Mouse (Mus musculus) retina, postnatal 7 days (tissue): Measurements from ENCODE around the gene Rnf166.

Experiments
- DNase-seq: peaks from one replicate; pipeline ENCODE4 v3.0.0-alpha.2; 2012; ENCODE audit warnings: low read depth, low spot score

Rnf166 gene

GRCm38 (mm10) chr8:122469407-122469806 is 6.5 kb downstream of the Rnf166 start:
- no peak for DNase-seq

- no peak for DNase-seq
Observed at GRCm38 (mm10) chr8:122467816-122468215, 8.0 kb downstream of the Rnf166 start.

GRCm38 (mm10) chr8:122464985-122465384 is 10.9 kb downstream of the Rnf166 start:
- no peak for DNase-seq

GRCm38 (mm10) chr8:122463651-122464640 is 11.9 kb downstream of the Rnf166 start:
- no peak for DNase-seq

- no peak for DNase-seq
Observed at GRCm38 (mm10) chr8:122462510-122462909, 13.4 kb downstream of the Rnf166 start.

GRCm38 (mm10) chr8:122461473-122462148 is 14.3 kb downstream of the Rnf166 start:
- no peak for DNase-seq

GRCm38 (mm10) chr8:122460524-122461472 is 15.1 kb downstream of the Rnf166 start, which contains the start of gene Snai3:
Snai3 (minus strand) TSS chr8:122460733.
- peak; percentile 57 for DNase-seq

- no peak for DNase-seq
Observed at GRCm38 (mm10) chr8:122459990-122460389, 15.9 kb downstream of the Rnf166 start.

- no peak for DNase-seq
Observed at GRCm38 (mm10) chr8:122459218-122459900, 16.5 kb downstream of the Rnf166 start.

GRCm38 (mm10) chr8:122457171-122457570 is 18.7 kb downstream of the Rnf166 start:
- no peak for DNase-seq

- no peak for DNase-seq
Observed at GRCm38 (mm10) chr8:122454409-122454808, 21.5 kb downstream of the Rnf166 start.

GRCm38 (mm10) chr8:122452154-122452553 is 23.7 kb downstream of the Rnf166 start:
- DNase-seq = no peak

- DNase-seq = no peak
Observed at GRCm38 (mm10) chr8:122451161-122451703, 24.6 kb downstream of the Rnf166 start.

GRCm38 (mm10) chr8:122445203-122445602 is 30.7 kb downstream of the Rnf166 start:
- no peak for DNase-seq

GRCm38 (mm10) chr8:122444058-122444748 is 31.7 kb downstream of the Rnf166 start:
- DNase-seq = peak; percentile 75

- peak; percentile 99 for DNase-seq
Observed at GRCm38 (mm10) chr8:122443262-122444006, 32.4 kb downstream of the Rnf166 start, which contains the start of gene Mvd. Mvd (minus strand) TSS chr8:122443422.

- no peak for DNase-seq
Observed at GRCm38 (mm10) chr8:122442781-122443180, 33.1 kb downstream of the Rnf166 start.

- DNase-seq = no peak
Observed at GRCm38 (mm10) chr8:122442356-122442755, 33.5 kb downstream of the Rnf166 start.

- DNase-seq = no peak
Observed at GRCm38 (mm10) chr8:122441326-122441725, 34.5 kb downstream of the Rnf166 start.
